Mouse (Mus musculus) myocyte (in vitro differentiated cells): ENCODE measurements around the gene Luc7l3. TPM values are rescaled to one million over a fixed set of nuclear protein-coding genes. Genes with fewer than 3 reads are reported as not detected.

ENCODE experiments used
- H3K27me3 ChIP-seq: one replicate; pipeline ENCODE4 v1.6.1; 2011; ENCODE audit not compliant: control insufficient read depth, insufficient read depth, insufficient read length
- H3K36me3 ChIP-seq: one replicate; pipeline ENCODE4 v1.6.1; 2011; ENCODE audit not compliant: control insufficient read depth, insufficient read depth
- H3K4me2 ChIP-seq: one replicate; pipeline ENCODE4 v1.6.1; 2011; ENCODE audit warnings: low read depth, control low read depth
- H3K4me3 ChIP-seq: one replicate; pipeline ENCODE4 v1.5.1; 2011; ENCODE audit warnings: mild to moderate bottlenecking, control low read depth, moderate library complexity
- H3K79me2 ChIP-seq: one replicate; pipeline ENCODE4 v1.6.1; 2011; ENCODE audit not compliant: control insufficient read depth, insufficient read depth
- H3ac ChIP-seq: one replicate; pipeline ENCODE4 v1.6.1; 2011; ENCODE audit not compliant: control insufficient read depth, insufficient read length
- CEBPB ChIP-seq: IDR thresholded peaks from 2 replicates; pipeline ENCODE4 v1.6.1; 2011; ENCODE audit warnings: mild to moderate bottlenecking, moderate library complexity; ENCODE audit not compliant: poor library complexity, insufficient read depth, severe bottlenecking
- E2F4 ChIP-seq: IDR thresholded peaks from one replicate; pipeline ENCODE4 v1.6.1; 2011; ENCODE audit warnings: mild to moderate bottlenecking, control low read depth, moderate library complexity; ENCODE audit not compliant: insufficient read depth
- MAX ChIP-seq: IDR thresholded peaks from one replicate; pipeline ENCODE4 v1.6.1; 2011; ENCODE audit warnings: low read depth, mild to moderate bottlenecking, control low read depth
- MYOD1 ChIP-seq, 3 experiments: IDR thresholded peaks; one replicate each; pipeline ENCODE4 v1.6.1; 2011; ENCODE audit warnings: control low read depth in 2 of 3, low read depth in 2 of 3, mild to moderate bottlenecking in 2 of 3, moderate library complexity in 1 of 3; ENCODE audit not compliant: insufficient read length in 2 of 3, control insufficient read depth in 1 of 3
- MYOG ChIP-seq, 3 experiments: IDR thresholded peaks; one replicate each; pipeline ENCODE4 v1.6.1; 2011; ENCODE audit warnings: control low read depth in 2 of 3, low read depth in 2 of 3, mild to moderate bottlenecking in 2 of 3; ENCODE audit not compliant: insufficient read length in 2 of 3, control insufficient read depth in 1 of 3, insufficient read depth in 1 of 3
- POLR2A ChIP-seq: IDR thresholded peaks from one replicate; pipeline ENCODE4 v1.6.1; 2011; ENCODE audit warnings: low read depth, mild to moderate bottlenecking, control low read depth, moderate library complexity; ENCODE audit not compliant: insufficient read length
- POLR2AphosphoS2 ChIP-seq: IDR thresholded peaks from one replicate; pipeline ENCODE4 v1.6.1; 2011; ENCODE audit warnings: low read depth, control low read depth; ENCODE audit not compliant: insufficient read length
- REST ChIP-seq: IDR thresholded peaks from one replicate; pipeline ENCODE4 v1.6.1; 2011; ENCODE audit warnings: mild to moderate bottlenecking, control low read depth, moderate library complexity; ENCODE audit not compliant: insufficient read depth, insufficient read length
- TCF12 ChIP-seq: IDR thresholded peaks from one replicate; pipeline ENCODE4 v1.6.1; 2011; ENCODE audit warnings: mild to moderate bottlenecking, control low read depth; ENCODE audit not compliant: poor library complexity, insufficient read depth, severe bottlenecking
- USF1 ChIP-seq: IDR thresholded peaks from one replicate; pipeline ENCODE4 v1.6.1; 2011; ENCODE audit warnings: low read depth, mild to moderate bottlenecking, control low read depth, moderate library complexity
- polyA plus RNA-seq: library from polyadenylated mRNA; unstranded; fragments of >200 nt; fragmentation: generic; extraction: Trizol; gene quantifications from one replicate; pipeline ENCODE4 v1.2.1, GENCODE M21; 2012; ENCODE audit warnings: missing spikeins

Gene Luc7l3
- polyA plus RNA-seq, 1 experiment: 15.4 TPM

DNA sequence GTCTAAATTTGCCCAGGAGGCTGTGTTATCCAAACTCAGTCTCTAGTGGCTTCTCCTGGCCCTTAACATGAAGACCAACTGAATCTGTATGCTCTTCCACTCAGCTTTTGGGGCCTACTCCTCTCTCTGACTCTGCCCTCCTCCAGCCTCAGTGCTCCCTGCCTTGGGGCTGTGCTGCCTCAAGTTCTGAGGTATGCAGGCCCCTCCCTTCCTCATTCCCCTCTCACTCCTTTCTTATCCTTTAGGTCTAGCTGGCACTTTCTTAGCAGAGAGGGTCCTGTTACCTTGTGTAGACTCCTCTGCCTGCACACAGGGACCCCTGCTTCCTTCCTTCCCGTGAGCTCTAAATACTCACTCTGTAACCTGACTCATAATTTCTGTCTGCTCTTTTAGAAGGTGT, 22.7 kb upstream of the Luc7l3 start:
- no peak overlapping the region for H3K4me2 ChIP-seq
- no peaks in the 10 kb centered on the region for H3K27me3 ChIP-seq

GRCm38 (mm10) chr11:94343955-94344358, 22.2 kb upstream of the Luc7l3 start:
- Histone ChIP-seq H3K27me3 (no peaks in the 10 kb centered on the region), H3ac (no peak overlapping the region), H3K4me2 (no peak overlapping the region), H3K79me2 (no peaks in the 10 kb centered on the region), H3K4me3 (no peak overlapping the region), H3K36me3 (peaks cover 15% of the 10 kb centered on the region)
- TF ChIP-seq POLR2AphosphoS2: peak; percentile 46
- no peak for TF ChIP-seq REST

More for the DNA sequence above, 22.7 kb upstream of the Luc7l3 start:
- TF ChIP-seq MYOD1 (IDR thresholded peaks at IDR 0.05; ENCODE audit: control insufficient read depth in 1 of 3, insufficient read length in 2 of 3, low read depth in 2 of 3) (no peak), CEBPB (no peak)
- Histone ChIP-seq H3K4me3 (no peak overlapping the region), H3ac (no peak overlapping the region), H3K79me2 (no peaks in the 10 kb centered on the region), H3K36me3 (peaks cover 10% of the 10 kb centered on the region)

DNA sequence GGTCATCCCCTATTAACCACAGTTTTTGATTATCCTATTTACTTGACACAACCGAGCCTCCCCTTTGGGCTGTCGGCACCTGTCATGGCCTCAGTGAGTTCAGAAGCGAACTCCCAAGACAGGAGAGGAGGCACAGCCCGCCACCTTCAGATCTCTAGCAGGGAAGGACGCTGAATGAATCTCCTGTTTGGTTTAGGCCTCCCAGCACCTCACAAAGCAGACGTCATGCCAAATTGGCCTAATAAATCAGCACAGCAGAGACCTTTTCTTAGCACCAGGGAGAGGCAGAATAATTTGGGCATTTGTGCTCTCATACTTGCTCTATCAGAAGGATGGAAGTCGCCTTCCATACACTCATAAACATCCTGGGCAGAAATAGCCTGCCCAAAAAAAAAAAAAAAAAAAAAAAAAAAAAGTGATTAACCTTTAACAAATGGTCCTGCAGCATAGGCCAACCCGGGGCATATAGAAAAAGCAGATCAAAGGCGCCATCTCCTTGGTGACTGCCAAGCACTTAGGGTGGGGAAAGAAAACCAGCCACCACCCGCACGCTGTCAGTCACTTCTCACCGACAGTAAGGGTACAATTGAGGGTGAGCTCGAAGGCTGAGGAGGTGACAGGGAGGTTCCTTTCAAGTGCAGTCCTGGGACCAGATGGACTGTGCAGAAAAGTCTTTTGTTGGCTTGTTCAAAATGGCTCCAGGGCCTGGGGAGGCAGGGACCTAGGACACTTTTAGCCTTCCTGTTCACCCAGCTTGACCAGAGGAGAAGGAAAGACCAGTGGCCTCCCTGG, 20.5 kb upstream of the Luc7l3 start:
- no peak overlapping the region for H3K4me3 ChIP-seq
- H3ac ChIP-seq: no peak overlapping the region
- peaks cover 26% of the 10 kb centered on the region for H3K36me3 ChIP-seq
- H3K4me2 ChIP-seq: no peak overlapping the region
- no peaks in the 10 kb centered on the region for H3K27me3 ChIP-seq
- TF ChIP-seq MYOD1 (IDR thresholded peaks at IDR 0.05; ENCODE audit: control insufficient read depth in 1 of 3, insufficient read length in 2 of 3, low read depth in 2 of 3) (no peak), POLR2AphosphoS2 (peak; percentile 46)
- no peaks in the 10 kb centered on the region for H3K79me2 ChIP-seq

- no peak overlapping the region for H3K4me2 ChIP-seq
- peaks cover 26% of the 10 kb centered on the region for H3K36me3 ChIP-seq
These were observed 19.5 kb upstream of the Luc7l3 start for GRCm38 (mm10) chr11:94340948-94341933.

DNA sequence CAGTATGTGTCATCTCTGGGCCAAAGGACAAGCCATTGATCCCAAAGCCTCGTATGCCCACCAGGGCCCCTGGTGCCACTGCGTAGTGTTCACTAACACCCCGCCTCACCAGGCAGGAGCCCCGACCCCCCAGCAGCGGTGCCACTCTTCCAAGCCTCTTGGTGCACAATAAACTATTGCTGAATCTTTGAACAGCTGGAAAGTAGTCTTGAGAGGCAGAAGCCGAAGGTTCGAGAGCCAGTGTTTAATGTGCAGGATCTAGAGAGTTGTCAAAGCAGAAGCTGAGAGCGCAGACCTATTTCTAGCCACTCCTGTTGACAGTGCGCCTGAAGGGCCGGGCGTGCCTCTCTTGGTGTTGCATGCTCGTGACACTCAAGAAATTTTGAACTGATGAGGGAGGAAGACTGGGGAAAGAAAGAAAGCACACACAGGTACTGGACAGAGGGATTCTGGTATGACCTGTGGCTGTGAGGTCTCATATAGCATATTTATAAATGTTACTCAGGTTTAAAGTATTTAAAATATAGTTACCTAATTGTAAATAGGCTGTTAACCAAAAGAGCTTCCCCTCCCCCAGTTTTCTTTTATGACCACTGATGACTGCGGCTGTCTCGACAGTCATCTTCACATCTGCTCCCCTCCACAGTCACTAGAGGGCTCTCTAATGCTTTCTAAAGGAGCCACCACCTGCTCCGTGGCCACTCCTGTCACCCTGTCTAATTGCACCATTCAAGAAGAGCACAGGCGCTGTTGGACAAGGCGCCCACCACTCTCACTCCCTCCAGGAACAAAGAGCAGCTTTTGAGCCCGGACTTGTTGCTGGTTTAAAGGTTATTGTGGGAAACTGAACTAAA, 18.2 kb upstream of the Luc7l3 start:
- H3K79me2 ChIP-seq: no peaks in the 10 kb centered on the region
- H3K4me2 ChIP-seq: no peak overlapping the region
- no peak overlapping the region for H3ac ChIP-seq
- no peak overlapping the region for H3K4me3 ChIP-seq
- no peaks in the 10 kb centered on the region for H3K27me3 ChIP-seq
- H3K36me3 ChIP-seq: peaks cover 31% of the 10 kb centered on the region
- TF ChIP-seq MYOG (IDR thresholded peaks at IDR 0.05; ENCODE audit: control insufficient read depth in 1 of 3, insufficient read depth in 1 of 3, insufficient read length in 2 of 3, low read depth in 2 of 3) (peak in 1 of 3 experiments; percentile 24), TCF12 (no peak), MYOD1 (IDR thresholded peaks at IDR 0.05; ENCODE audit: control insufficient read depth in 1 of 3, insufficient read length in 2 of 3, low read depth in 2 of 3) (peak; percentile 4 to 53 (median 25))

More at GRCm38 (mm10) chr11:94340948-94341933, 19.5 kb upstream of the Luc7l3 start:
- peak; percentile 53 for TF ChIP-seq POLR2AphosphoS2
- TF ChIP-seq MAX: no peak
- no peaks in the 10 kb centered on the region for H3K27me3 ChIP-seq
- H3K79me2 ChIP-seq: no peaks in the 10 kb centered on the region
- H3ac ChIP-seq: no peak overlapping the region
- H3K4me3 ChIP-seq: no peak overlapping the region

DNA sequence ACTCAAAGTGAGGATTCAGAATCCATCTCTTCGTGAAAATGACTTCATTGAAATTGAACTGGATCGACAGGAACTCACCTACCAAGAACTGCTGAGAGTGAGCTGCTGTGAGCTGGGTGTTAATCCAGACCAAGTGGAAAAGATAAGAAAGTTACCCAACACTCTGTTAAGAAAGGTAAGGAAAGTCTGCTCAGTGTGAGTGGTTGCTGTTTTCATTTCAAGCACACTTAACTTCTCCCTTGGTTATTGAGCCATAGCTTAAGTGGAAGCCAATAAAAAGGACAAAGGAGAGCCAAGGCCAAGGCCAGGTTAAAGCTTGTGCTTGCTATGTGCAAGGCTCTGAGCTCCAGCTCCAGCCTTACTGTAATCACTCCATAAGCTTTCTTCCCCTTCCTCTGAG, 16.6 kb upstream of the Luc7l3 start:
- Histone ChIP-seq H3ac (no peak overlapping the region), H3K27me3 (no peaks in the 10 kb centered on the region), H3K4me2 (no peak overlapping the region), H3K36me3 (peaks cover 31% of the 10 kb centered on the region), H3K4me3 (no peak overlapping the region), H3K79me2 (peaks cover 5% of the 10 kb centered on the region)
- no peak for TF ChIP-seq E2F4
- no peak for TF ChIP-seq USF1
- no peak for TF ChIP-seq POLR2A
